Mouse (Mus musculus): Measurements from ENCODE around the gene Dlgap4. TPM values are rescaled to one million over a fixed set of nuclear protein-coding genes. Genes with fewer than 3 reads are reported as not detected.
A peak's percentile ranks its signal among the peaks of the same experiment; 100 is the strongest.

Dlgap4 gene
- 160 and 161 TPM in 2 replicates for polyA plus RNA-seq (2014; fragmentation: Nextera tagmentation; extraction: Ambion mirVana)

DNA sequence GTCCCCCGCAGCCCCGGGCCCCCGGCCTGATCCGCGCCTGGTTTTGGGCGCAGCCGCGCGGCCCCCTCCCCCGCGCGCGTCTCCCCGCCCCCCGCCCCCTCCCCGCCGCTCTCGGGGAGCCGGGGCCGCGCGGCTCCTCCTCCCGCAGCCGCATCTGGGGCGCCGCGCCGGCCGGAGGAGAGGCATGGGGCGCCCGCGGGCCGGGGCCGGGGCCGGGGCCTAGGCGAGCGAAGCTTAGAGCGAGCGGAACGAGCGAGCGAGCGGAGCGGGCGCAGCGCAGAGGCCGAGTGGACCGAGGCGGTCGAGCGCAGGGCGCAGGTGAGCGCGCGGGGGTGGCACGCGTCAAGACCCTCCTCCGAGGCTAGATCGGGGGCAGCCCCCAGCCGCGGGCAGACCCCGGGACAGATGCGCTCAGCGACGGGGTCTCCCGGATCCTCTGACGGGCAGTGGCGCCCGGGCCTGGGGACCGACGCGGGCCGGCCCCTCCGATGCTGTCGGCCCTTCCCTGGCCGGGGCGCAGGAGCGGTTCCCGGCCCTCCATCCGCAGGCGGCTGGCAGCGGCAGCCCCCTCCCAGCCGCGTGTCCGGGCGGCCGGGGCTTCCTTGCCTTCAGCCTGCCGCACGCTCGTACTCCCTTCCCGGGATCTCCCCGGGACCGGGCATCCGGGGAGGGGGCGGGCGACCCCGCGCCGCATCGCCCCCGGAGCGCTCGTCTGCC lies at the start of gene Dlgap4:
Gene Dlgap4 (plus strand): TSS at position 165 of the 717 bp plus-strand sequence.
- peaks cover 34% of the 10 kb centered on the region for H3K27me3 ChIP-seq (ENCODE audit: control insufficient read depth, insufficient read depth, low read length)
- H3K27ac ChIP-seq (ENCODE audit: low read depth, low read length): no peak within 1 kb of the TSS
- no peaks in the 10 kb centered on the region for H3K36me3 ChIP-seq (ENCODE audit: control insufficient read depth, insufficient read depth, low read length)

GRCm38 (mm10) chr2:156566512-156566911 lies 47.0 kb upstream of the Dlgap4 start:
- Histone ChIP-seq H3K4me1 (ENCODE audit: control insufficient read depth, insufficient read depth, low read length) (no peaks in the 10 kb centered on the region), H3K9me3 (ENCODE audit: control insufficient read depth, low read length) (no peaks in the 10 kb centered on the region), H3K27me3 (ENCODE audit: control insufficient read depth, insufficient read depth, low read length) (no peaks in the 10 kb centered on the region), H3K27ac (ENCODE audit: low read depth, low read length) (no peak overlapping the region), H3K4me2 (ENCODE audit: low read depth) (no peak overlapping the region), H3K4me3 (ENCODE audit: low read depth, low read length) (no peak overlapping the region), H3K9ac (ENCODE audit: low read length) (no peak overlapping the region), H3K36me3 (ENCODE audit: control insufficient read depth, insufficient read depth, low read length) (peaks cover 7% of the 10 kb centered on the region)
- no peak for DNase-seq (ENCODE audit: low spot score)
- ATAC-seq (ENCODE audit: insufficient read depth, low FRiP score, low TSS enrichment): no peak
- WGBS: 93% methylated on average over 2 of the region's 2 CpGs

More for the DNA sequence above, at the start of gene Dlgap4:
- Histone ChIP-seq H3K4me2 (ENCODE audit: low read depth) (peak within 1 kb of the TSS; percentile 98), H3K9ac (ENCODE audit: low read length) (peak within 1 kb of the TSS; percentile 68), H3K4me3 (ENCODE audit: low read depth, low read length) (peak within 1 kb of the TSS; percentile 71), H3K9me3 (ENCODE audit: control insufficient read depth, low read length) (no peaks in the 10 kb centered on the region), H3K4me1 (ENCODE audit: control insufficient read depth, insufficient read depth, low read length) (peaks cover 11% of the 10 kb centered on the region; the same call in 1 of the 2 replicates)
- WGBS: under 1% methylated on average over 59 of the region's 103 CpGs
- DNase-seq (ENCODE audit: low spot score) (peak; percentile 69), ATAC-seq (ENCODE audit: insufficient read depth, low FRiP score, low TSS enrichment) (peak; percentile 74)

DNA sequence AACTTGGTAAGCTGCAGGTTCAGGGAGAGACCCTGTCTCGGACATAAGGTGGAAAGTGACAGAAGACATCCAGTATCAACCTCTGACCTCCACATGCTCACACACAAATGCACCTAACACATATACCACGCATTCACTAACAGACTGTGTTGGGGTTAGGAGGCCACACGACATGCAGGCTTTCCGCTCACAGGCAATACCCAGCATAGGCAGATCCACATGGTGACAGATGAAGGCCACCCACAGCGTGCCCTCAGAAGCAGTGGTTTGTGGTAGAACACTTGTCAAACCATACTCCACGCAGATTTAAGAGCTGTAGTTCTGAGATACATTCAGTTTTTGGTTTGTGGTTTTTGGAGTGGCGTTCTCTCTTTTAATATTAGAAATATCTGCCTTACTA lies 44.9 kb upstream of the Dlgap4 start:
- Histone ChIP-seq H3K27ac (ENCODE audit: low read depth, low read length) (no peak overlapping the region), H3K4me1 (ENCODE audit: control insufficient read depth, insufficient read depth, low read length) (no peaks in the 10 kb centered on the region), H3K36me3 (ENCODE audit: control insufficient read depth, insufficient read depth, low read length) (peaks cover 7% of the 10 kb centered on the region), H3K9me3 (ENCODE audit: control insufficient read depth, low read length) (no peaks in the 10 kb centered on the region), H3K4me2 (ENCODE audit: low read depth) (no peak overlapping the region), H3K4me3 (ENCODE audit: low read depth, low read length) (no peak overlapping the region), H3K9ac (ENCODE audit: low read length) (no peak overlapping the region), H3K27me3 (ENCODE audit: control insufficient read depth, insufficient read depth, low read length) (no peaks in the 10 kb centered on the region)
- no peak for ATAC-seq (ENCODE audit: insufficient read depth, low FRiP score, low TSS enrichment)
- WGBS: 91% methylated on average over 7 of the region's 7 CpGs
- DNase-seq (ENCODE audit: low spot score): no peak

- no peaks in the 10 kb centered on the region for H3K4me1 ChIP-seq (ENCODE audit: control insufficient read depth, insufficient read depth, low read length)
- no peaks in the 10 kb centered on the region for H3K9me3 ChIP-seq (ENCODE audit: control insufficient read depth, low read length)
- no peaks in the 10 kb centered on the region for H3K27me3 ChIP-seq (ENCODE audit: control insufficient read depth, insufficient read depth, low read length)
- no peak for DNase-seq (ENCODE audit: low spot score)
- no peak overlapping the region for H3K9ac ChIP-seq (ENCODE audit: low read length)
- peaks cover 7% of the 10 kb centered on the region for H3K36me3 ChIP-seq (ENCODE audit: control insufficient read depth, insufficient read depth, low read length)
- 93% methylated on average over 3 of the region's 3 CpGs for WGBS
- no peak overlapping the region for H3K4me3 ChIP-seq (ENCODE audit: low read depth, low read length)
- no peak overlapping the region for H3K27ac ChIP-seq (ENCODE audit: low read depth, low read length)
- no peak for ATAC-seq (ENCODE audit: insufficient read depth, low FRiP score, low TSS enrichment)
- no peak overlapping the region for H3K4me2 ChIP-seq (ENCODE audit: low read depth)
These were observed 44.2 kb upstream of the Dlgap4 start for GRCm38 (mm10) chr2:156569261-156569660.

DNA sequence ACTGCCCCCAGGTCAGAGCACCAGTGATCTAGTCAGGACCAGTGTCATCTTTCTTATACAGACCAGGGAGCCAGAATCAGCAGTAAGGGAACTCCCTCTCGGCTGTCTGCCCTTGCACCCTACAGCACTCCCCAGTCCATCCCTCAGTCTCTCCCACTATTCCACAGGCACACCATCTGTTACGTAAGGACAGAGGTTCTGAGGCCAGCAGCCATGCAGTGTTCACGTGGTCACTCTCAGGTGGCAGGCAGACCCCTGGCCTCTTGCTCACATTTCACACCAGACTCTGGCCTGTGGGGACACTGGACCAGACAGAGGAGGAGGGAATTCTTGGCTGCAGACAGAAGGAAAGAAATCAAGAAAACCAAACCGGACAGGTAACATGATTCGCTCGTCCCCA lies 42.0 kb upstream of the Dlgap4 start:
- H3K27me3 ChIP-seq (ENCODE audit: control insufficient read depth, insufficient read depth, low read length): no peaks in the 10 kb centered on the region
- no peak overlapping the region for H3K27ac ChIP-seq (ENCODE audit: low read depth, low read length)
- H3K36me3 ChIP-seq (ENCODE audit: control insufficient read depth, insufficient read depth, low read length): peaks cover 7% of the 10 kb centered on the region
- ATAC-seq (ENCODE audit: insufficient read depth, low FRiP score, low TSS enrichment) (no peak), DNase-seq (ENCODE audit: low spot score) (no peak)
- H3K9ac ChIP-seq (ENCODE audit: low read length): no peak overlapping the region
- no peak overlapping the region for H3K4me3 ChIP-seq (ENCODE audit: low read depth, low read length)
- no peaks in the 10 kb centered on the region for H3K9me3 ChIP-seq (ENCODE audit: control insufficient read depth, low read length)
- no peaks in the 10 kb centered on the region for H3K4me1 ChIP-seq (ENCODE audit: control insufficient read depth, insufficient read depth, low read length)
- no peak overlapping the region for H3K4me2 ChIP-seq (ENCODE audit: low read depth)
- 76% methylated on average over 6 of the region's 6 CpGs for WGBS

DNA sequence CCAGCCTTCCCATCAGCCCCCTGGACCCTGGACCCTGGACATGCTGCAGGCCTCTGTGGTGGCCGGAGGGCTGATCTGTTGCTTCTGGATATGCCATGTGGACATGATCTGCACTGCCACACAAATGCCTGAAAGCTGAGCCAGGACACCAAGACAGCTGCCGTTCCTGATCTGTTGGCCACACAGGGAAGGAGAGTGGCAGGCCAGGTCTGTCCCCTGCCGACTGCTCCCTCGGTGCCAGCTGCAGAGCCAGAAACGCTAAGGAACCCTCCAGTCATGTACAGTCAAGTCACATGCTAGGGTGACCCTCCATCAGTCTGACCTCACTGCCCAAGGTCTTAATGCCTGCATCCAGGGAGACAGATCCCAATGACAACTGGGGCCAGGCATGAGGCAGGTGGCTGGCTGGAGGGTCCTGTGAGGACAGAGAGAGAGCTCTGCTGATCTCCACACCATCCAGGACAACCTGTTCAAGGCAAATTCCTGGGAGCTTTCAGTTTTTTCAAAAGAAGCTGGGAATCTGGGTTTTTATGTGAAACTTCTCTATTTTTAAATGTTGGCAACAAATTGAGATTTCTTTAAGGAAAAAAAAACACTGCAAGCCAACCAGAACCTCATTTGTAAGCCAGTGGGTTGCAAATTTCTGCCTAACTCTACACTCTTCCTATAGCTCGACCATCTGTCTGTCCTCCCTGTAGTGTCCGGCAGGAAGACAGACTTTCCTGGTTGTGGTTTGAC lies 36.5 kb upstream of the Dlgap4 start:
- WGBS: 84% methylated on average over 7 of the region's 7 CpGs
- Histone ChIP-seq H3K27me3 (ENCODE audit: control insufficient read depth, insufficient read depth, low read length) (no peaks in the 10 kb centered on the region), H3K9ac (ENCODE audit: low read length) (no peak overlapping the region)

GRCm38 (mm10) chr2:156580507-156580906 lies 33.0 kb upstream of the Dlgap4 start:
- Histone ChIP-seq H3K9me3 (ENCODE audit: control insufficient read depth, low read length) (no peaks in the 10 kb centered on the region), H3K4me3 (ENCODE audit: low read depth, low read length) (no peak overlapping the region), H3K36me3 (ENCODE audit: control insufficient read depth, insufficient read depth, low read length) (no peaks in the 10 kb centered on the region), H3K27me3 (ENCODE audit: control insufficient read depth, insufficient read depth, low read length) (no peaks in the 10 kb centered on the region), H3K4me2 (ENCODE audit: low read depth) (no peak overlapping the region), H3K27ac (ENCODE audit: low read depth, low read length) (no peak overlapping the region), H3K4me1 (ENCODE audit: control insufficient read depth, insufficient read depth, low read length) (peaks cover 5% of the 10 kb centered on the region; the same call in 1 of the 2 replicates), H3K9ac (ENCODE audit: low read length) (no peak overlapping the region)
- DNase-seq (ENCODE audit: low spot score) (no peak), ATAC-seq (ENCODE audit: insufficient read depth, low FRiP score, low TSS enrichment) (no peak)
- WGBS: 85% methylated on average over 5 of the region's 5 CpGs

More for the DNA sequence above, 36.5 kb upstream of the Dlgap4 start:
- Histone ChIP-seq H3K9me3 (ENCODE audit: control insufficient read depth, low read length) (no peaks in the 10 kb centered on the region), H3K4me1 (ENCODE audit: control insufficient read depth, insufficient read depth, low read length) (no peaks in the 10 kb centered on the region), H3K4me2 (ENCODE audit: low read depth) (no peak overlapping the region), H3K36me3 (ENCODE audit: control insufficient read depth, insufficient read depth, low read length) (no peaks in the 10 kb centered on the region), H3K4me3 (ENCODE audit: low read depth, low read length) (no peak overlapping the region), H3K27ac (ENCODE audit: low read depth, low read length) (no peak overlapping the region)
- DNase-seq (ENCODE audit: low spot score): no peak
- ATAC-seq (ENCODE audit: insufficient read depth, low FRiP score, low TSS enrichment): no peak

GRCm38 (mm10) chr2:156581244-156581643 lies 32.3 kb upstream of the Dlgap4 start:
- Histone ChIP-seq H3K4me1 (ENCODE audit: control insufficient read depth, insufficient read depth, low read length) (peaks cover 5% of the 10 kb centered on the region; the same call in 1 of the 2 replicates), H3K9ac (ENCODE audit: low read length) (no peak overlapping the region), H3K9me3 (ENCODE audit: control insufficient read depth, low read length) (no peaks in the 10 kb centered on the region), H3K27me3 (ENCODE audit: control insufficient read depth, insufficient read depth, low read length) (no peaks in the 10 kb centered on the region), H3K4me2 (ENCODE audit: low read depth) (no peak overlapping the region), H3K27ac (ENCODE audit: low read depth, low read length) (no peak overlapping the region), H3K36me3 (ENCODE audit: control insufficient read depth, insufficient read depth, low read length) (no peaks in the 10 kb centered on the region), H3K4me3 (ENCODE audit: low read depth, low read length) (no peak overlapping the region)
- 70% methylated on average over 10 of the region's 10 CpGs for WGBS
- DNase-seq (ENCODE audit: low spot score) (no peak), ATAC-seq (ENCODE audit: insufficient read depth, low FRiP score, low TSS enrichment) (no peak)

Measured in neural tube, embryonic 11.5 days (tissue).